Mouse (Mus musculus): Measurements from ENCODE around the gene Tesk2.
"Not testable (repeated sequence)": the region's sequence is repeated elsewhere in the genome, so short reads cannot be mapped to it uniquely, and the experiment has no call there.

Tesk2 gene

GRCm38 (mm10) chr4:116720343-116721097, at the start of gene Tesk2:
Gene Tesk2 (plus strand): TSS chr4:116720948.
- in situ Hi-C loops (cut with MseI, MboI): no loop called here

DNA sequence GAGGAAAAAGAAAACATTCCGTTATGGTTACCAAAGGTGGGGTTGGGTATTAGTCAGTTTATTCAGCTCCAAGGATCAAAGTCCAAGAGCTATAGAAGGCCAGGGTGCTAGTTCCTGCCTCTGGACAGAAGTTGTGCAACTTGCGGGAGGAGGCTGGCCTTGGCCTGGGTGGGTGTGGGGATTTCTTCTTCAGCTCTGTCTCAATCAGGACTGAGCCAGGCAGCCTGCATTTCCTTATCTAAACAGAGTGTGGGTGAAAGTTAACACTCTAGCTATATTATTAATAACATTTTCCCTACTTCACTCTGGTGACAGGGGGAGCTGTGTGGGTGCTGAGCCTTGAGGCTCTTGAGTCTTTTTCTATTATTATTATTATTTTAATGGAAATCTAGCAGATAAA, 48.0 kb upstream of the Tesk2 start:
- in situ Hi-C loops (cut with MseI, MboI): no loop called here

DNA sequence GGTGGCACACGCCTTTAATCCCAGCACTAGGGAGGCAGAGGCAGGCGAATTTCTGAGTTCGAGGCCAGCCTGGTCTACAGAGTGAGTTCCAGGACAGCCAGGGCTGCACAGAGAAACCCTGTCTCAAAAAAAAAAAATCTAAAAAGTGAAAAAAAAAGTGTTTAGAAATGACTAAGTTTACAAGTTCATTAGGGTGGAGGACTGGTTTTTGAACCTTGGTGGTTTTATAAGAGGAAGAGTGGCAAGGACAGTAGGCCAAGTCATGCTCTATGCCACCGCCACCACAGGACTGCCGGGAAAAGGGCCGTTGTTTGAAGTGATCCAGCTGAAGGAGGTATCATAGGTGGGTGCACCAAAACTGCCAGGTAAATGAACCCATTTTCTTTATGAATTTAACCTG, 46.0 kb upstream of the Tesk2 start:
- in situ Hi-C loops (cut with MseI, MboI): not testable (repeated sequence)

- in situ Hi-C loops (cut with MseI, MboI): no loop called here
These were observed 44.7 kb upstream of the Tesk2 start for GRCm38 (mm10) chr4:116676027-116676426.

- in situ Hi-C loops (cut with MseI, MboI): no loop called here
These were observed 42.9 kb upstream of the Tesk2 start for GRCm38 (mm10) chr4:116677808-116678207.

GRCm38 (mm10) chr4:116679141-116679540, 41.6 kb upstream of the Tesk2 start:
- in situ Hi-C loops (cut with MseI, MboI): no loop called here

DNA sequence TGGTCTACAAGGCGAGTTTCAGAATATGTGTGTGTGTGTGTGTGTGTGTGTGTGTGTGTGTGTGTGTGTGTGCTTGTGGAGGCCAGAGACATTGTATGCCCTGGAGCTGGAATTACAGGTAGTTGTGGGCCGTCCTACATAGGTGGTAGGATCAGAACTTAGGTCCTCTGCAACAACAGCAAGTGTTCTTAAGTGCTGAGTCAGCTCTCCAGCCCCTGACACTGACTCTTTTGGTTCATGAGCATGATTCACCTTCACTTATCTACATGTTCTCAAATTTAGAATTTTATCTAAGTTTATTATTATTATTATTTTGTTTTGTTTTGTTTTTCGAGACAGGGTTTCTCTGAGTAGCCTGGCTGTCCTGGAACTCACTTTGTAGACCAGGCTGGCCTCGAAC, 40.2 kb upstream of the Tesk2 start:
- in situ Hi-C loops (cut with MseI, MboI): not testable (repeated sequence)

- in situ Hi-C loops (cut with MseI, MboI): no loop called here
These were observed 36.8 kb upstream of the Tesk2 start for GRCm38 (mm10) chr4:116683957-116684356.

- in situ Hi-C loops (cut with MseI, MboI): no loop called here
These were observed 36.1 kb upstream of the Tesk2 start for GRCm38 (mm10) chr4:116684665-116685064.

DNA sequence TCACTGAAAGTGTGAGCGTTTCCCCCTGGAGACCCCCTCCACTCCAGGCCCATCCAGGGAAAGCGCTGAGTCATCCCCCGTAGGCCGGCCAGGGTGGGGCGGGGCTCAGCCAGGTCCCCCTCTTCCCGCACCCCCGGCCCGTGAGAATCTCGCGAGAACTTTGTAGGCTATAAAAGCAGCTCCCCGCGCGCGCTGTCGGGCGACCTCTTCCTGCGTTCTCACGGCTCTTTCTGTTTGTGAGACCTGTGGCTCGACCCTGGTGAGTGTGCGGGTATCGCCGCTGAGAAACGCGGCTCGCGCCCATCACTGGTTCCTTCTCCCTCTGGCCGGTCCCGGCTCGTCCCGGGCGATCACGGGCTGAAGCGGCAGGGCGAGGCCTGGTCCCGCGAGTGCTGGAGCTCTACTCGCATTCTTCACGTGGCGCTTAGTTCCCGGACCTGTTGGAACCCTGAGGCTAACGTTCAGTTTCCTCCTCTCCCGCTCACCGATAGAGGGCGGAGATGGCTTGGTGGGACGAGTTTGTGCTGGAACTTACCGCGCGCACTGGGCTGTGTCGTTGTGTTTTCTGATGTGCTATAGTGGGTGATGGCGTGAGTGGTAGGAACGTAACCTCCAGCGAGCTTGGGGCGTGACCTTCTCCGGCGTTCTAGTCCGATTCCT, 35.2 kb upstream of the Tesk2 start, which contains the start of gene Prdx1:
TSS of gene Prdx1 (plus strand) at position 143 of the 660 bp plus-strand sequence.
- in situ Hi-C loops (cut with MseI, MboI): no loop called here

- in situ Hi-C loops (cut with MseI, MboI): no loop called here
These were observed 33.7 kb upstream of the Tesk2 start for GRCm38 (mm10) chr4:116687041-116687440.

DNA sequence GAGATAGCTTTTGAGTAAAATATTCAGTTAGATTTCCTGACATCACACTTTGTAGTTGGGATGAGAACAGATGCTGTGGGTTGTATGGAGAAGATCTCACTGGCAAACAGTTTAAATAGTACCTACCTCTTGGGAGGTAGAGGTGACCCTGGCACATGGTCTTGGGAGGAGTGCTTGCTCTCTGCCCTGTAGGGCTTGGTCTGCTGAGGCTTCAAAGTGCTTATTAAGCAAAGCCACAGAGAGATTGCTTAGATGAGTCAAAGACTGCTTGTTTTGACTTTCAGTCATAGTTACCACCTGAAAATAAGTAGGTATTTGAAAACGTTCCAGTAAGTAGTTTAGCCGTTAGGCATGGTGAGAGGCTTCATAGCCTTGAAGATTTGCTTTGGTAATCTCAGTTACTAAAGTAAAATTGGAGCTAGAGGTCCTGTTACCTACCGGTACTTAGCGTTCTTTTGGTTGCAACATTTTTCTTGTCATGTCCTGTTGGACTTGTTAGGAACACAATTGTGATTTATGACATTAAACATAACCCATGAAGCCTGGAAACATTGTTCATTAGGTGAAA, 31.4 kb upstream of the Tesk2 start:
- in situ Hi-C loops (cut with MseI, MboI): no loop called here

DNA sequence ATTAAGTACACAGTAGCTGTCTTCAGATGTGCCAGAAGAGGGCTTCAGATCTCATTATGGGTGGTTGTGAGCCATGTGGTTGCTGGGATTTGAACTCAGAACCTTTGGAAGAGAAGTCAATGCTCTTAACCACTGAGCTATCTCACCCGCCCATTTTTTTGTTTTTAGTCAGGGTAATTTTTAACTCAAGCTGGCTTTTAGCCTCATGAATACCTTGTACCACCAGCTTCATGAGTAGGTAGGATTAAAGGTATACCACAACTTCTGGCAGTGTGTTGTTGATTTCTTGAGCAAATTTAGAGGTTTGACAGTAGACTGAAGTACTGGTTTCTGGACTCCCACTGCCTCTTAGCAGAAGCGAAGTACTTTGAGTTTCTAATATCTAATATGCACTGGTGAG, 28.6 kb upstream of the Tesk2 start:
- in situ Hi-C loops (cut with MseI, MboI): no loop called here

DNA sequence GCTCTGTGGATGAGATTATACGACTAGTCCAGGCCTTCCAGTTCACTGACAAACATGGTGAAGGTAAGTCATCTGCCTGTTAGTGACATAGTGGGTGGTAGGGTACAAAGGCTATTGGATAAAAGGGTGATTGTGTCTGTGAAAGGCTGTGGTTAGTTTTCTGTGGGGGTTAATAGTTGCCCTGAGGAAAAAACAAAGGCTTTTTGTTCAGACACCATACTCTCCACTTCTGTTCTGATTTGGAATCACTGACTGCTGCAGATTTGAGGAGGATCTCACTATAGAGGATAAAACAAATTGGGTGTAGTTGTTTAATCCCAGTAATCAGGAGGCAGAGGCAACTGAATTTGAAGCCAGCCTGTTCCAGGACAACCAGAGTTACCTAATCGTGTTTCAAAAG, 27.0 kb upstream of the Tesk2 start:
- in situ Hi-C loops (cut with MseI, MboI): no loop called here

GRCm38 (mm10) chr4:116698693-116699342, 21.9 kb upstream of the Tesk2 start:
- in situ Hi-C loops (cut with MseI, MboI): no loop called here

DNA sequence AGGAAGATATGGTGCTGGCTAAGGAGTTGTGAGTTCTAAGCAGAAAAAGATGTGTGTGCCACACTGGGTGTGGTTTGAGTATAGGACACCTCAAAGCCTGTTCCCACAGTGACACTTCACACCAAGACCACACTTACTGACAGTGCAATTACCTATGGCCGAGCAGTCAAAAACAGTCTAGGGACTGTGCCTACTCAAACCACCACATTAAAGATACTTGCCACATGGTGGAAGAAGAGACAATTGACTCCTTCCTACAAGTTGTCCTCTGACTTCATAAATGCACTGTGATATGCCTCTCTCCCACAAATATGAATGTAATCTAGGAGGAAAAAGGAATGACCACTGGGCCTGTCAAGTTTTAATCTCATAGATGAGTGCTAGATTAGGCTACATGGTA, 19.8 kb upstream of the Tesk2 start:
- in situ Hi-C loops (cut with MseI, MboI): no loop called here

- in situ Hi-C loops (cut with MseI, MboI): no loop called here
These were observed 16.9 kb upstream of the Tesk2 start for GRCm38 (mm10) chr4:116703804-116704203.

- in situ Hi-C loops (cut with MseI, MboI): no loop called here
These were observed 13.1 kb upstream of the Tesk2 start for GRCm38 (mm10) chr4:116707666-116708065.

- in situ Hi-C loops (cut with MseI, MboI): no loop called here
These were observed 12.5 kb upstream of the Tesk2 start, which contains the start of the genes Mmachc and Ccdc163 for GRCm38 (mm10) chr4:116708201-116708764. Gene Mmachc (minus strand): TSS chr4:116708406. Gene Ccdc163 (plus strand): TSS chr4:116708509.

DNA sequence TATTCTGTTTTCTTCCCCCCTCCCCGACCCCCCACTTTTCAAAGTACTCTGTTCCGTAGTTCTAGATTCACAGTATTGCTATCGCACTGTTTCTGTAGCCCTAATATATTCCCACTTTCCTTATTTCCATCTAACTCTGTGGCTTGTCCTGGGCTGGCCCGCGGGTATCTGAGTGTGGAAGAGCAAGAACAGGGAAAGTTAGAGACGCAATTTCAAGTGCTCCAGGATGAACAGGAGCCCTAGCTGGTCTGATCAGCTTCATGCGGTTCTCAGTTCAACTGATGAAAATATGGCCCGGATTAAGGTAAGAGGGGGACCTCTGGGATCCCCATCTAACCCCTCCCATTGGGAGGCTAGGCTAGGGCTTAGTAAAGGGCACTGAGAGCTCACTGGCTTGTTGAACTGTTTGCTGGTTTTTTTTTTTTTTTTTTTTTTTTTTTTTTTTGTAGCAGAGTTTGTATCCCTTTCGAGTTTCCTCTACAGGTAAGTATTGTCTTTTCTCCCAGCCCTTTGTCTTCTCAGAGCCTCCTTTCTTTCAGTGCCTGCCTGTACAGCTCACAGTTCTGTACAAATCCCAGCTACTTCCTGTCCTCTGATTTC, 11.9 kb upstream of the Tesk2 start:
- in situ Hi-C loops (cut with MseI, MboI): no loop called here

- in situ Hi-C loops (cut with MseI, MboI): no loop called here
These were observed 10.6 kb upstream of the Tesk2 start for GRCm38 (mm10) chr4:116710154-116710553.
